16 mouse cellular contexts compared by ENCODE assay signal in the genomic region with DNA sequence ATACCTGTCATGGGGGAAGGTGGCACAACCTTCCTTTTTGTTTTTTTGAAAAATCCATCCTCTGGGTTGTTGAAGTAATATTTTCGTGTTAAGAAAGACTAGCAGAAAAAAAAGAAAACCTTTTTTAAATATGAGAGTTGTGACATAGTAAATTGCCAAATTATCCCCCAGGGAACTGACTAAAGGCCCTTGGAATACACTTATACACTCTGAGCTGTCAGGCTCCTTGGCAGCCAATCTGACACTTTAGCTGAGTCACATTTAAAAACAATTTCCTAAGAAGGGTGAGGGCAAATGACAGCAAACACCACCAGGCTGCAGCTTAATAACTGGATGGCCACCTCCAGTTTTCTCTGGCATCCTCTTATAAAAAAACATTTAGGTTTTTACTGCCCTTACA. TPM values are rescaled to one million over a fixed set of nuclear protein-coding genes. Genes with fewer than 3 reads are reported as not detected.
"Had no signal": no experiment of that assay in that cellular context is flagged by ENCODE, and none has a peak within 500 bp of the region (broad histone marks: within the 10 kb centered on the region; RNA-seq: fewer than 3 reads in every experiment).

No protein-coding gene starts in this region.

- DNase-seq: kidney, postnatal 36 days; layer of hippocampus, adult 9-11 months; layer of hippocampus, postnatal 36 days; lung, embryonic 14.5 days; lung, postnatal 10 days; lung, postnatal 4 days; thymus, postnatal 36 days had no signal

- H3K27me3 ChIP-seq: kidney, embryonic 15.5 days; limb, embryonic 15.5 days; liver, embryonic 12.5 days; midbrain, embryonic 15.5 days; neural tube, embryonic 12.5 days had no signal

- H3K4me2 ChIP-seq: kidney, embryonic 15.5 days; limb, embryonic 15.5 days; liver, embryonic 12.5 days; lung, embryonic 14.5 days; midbrain, embryonic 15.5 days; neural tube, embryonic 12.5 days had no signal

- H3K4me3 ChIP-seq: kidney, embryonic 15.5 days; limb, embryonic 15.5 days; liver, embryonic 12.5 days; midbrain, embryonic 10.5 days; midbrain, embryonic 15.5 days; neural tube, embryonic 12.5 days had no signal

- H3K4me1 ChIP-seq: kidney, embryonic 15.5 days; limb, embryonic 15.5 days; liver, embryonic 12.5 days; midbrain, embryonic 10.5 days; midbrain, embryonic 15.5 days; neural tube, embryonic 12.5 days had no signal

- H3K9ac ChIP-seq: kidney, embryonic 15.5 days; limb, embryonic 15.5 days; liver, embryonic 12.5 days; lung, embryonic 14.5 days; midbrain, embryonic 15.5 days; neural tube, embryonic 12.5 days had no signal

- H3K27ac ChIP-seq: kidney, embryonic 15.5 days; limb, embryonic 15.5 days; liver, embryonic 12.5 days; midbrain, embryonic 10.5 days; midbrain, embryonic 15.5 days; neural tube, embryonic 12.5 days had no signal

- ATAC-seq: liver, embryonic 12.5 days; midbrain, embryonic 15.5 days had no signal

- H3K9me3 ChIP-seq: kidney, embryonic 15.5 days; limb, embryonic 15.5 days; liver, embryonic 12.5 days; midbrain, embryonic 10.5 days; midbrain, embryonic 15.5 days; neural tube, embryonic 12.5 days had no signal

RNA-seq across cellular contexts. Expression of a gene that starts 20.6 kb away (rescaled TPM):
- total RNA-seq: monocyte, adult 5-6 weeks; neutrophil, adult 5-6 weeks had no signal

RNA-seq across cellular contexts. Expression of a gene that starts 51.1 kb away (rescaled TPM):
- total RNA-seq: megakaryocyte, adult 5-6 weeks; monocyte, adult 5-6 weeks; neutrophil, adult 5-6 weeks had no signal
